Mouse (Mus musculus) layer of hippocampus, adult 11-12 months (tissue): ENCODE results near the gene Dazap1.

Experiments used
- DNase-seq: peaks from one replicate; pipeline ENCODE4 v3.0.0; 2022; ENCODE audit warnings: low spot score

Gene Dazap1

DNA sequence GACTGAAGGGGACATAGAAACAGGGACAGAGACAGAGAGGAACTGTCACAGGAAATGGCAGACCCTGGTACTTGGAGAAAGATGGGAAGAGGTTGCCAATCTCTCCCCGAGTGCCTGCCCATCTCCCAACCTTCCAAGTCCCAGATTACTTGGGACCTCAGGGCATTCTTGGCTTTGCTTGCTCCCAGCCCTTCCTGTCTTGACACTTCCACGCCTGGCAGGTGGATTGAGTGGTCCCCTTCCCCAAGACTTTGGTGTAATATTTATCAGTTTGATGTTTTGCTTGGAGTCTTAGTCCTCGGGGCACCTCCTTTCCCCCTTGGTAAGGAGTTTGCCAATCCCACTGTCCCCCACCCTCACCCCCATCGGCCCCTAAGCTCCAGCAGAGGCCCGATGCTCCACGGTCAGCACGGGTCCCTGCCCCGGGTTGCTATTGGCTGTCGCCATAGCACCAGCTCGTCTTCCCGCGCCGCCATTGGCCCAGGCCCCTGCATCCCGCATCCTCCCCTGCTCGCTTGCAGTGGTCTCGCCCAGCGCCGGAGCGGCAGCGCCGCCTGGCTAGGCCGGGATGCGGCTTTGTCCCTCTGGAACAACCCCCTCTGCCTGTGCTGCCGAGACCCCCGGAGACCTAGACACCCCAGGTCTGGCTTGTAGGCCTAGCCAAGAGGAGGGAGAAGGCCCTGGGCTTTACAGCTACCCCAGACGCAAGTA is 37.4 kb downstream of the Dazap1 start:
- peak; percentile 89 for DNase-seq

DNA sequence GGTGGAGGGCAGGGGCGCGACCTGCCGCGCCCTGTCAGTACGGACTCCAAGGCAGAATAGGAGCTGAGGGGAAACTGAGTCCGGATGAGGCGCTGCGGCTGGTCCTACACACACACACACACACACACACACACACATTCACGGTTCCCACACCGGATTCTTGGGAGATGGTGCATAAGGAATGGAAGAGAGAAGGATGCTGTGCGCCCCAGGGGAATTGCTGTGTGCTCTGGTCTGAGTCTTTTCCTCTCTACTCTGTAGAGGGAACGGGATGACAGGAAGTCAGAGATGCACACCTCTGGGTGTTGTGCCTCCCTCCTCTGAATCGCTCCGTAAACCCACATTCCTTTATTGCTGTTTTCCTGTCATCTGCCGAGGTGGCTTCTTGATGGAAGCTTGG is 38.0 kb downstream of the Dazap1 start:
- no peak for DNase-seq

DNA sequence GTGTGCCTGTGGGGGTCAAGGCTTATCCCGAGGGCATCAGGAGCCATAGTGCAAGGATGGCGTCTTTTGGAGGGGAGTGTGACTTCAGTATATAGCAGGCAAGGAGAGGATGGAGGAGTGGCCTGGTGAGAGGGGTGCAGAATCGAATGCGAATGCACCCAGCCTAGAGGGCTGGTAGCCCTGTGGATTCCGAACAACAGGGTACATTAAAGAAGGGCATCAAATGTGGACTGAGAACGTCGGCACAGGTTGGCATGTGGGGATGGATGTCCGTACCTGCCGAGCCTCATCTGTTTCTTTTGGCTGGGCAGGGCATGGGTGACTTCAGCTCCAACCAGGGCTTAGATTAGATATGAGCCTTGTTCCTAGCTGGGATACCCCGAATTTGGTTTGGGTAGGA is 38.5 kb downstream of the Dazap1 start:
- no peak for DNase-seq

DNA sequence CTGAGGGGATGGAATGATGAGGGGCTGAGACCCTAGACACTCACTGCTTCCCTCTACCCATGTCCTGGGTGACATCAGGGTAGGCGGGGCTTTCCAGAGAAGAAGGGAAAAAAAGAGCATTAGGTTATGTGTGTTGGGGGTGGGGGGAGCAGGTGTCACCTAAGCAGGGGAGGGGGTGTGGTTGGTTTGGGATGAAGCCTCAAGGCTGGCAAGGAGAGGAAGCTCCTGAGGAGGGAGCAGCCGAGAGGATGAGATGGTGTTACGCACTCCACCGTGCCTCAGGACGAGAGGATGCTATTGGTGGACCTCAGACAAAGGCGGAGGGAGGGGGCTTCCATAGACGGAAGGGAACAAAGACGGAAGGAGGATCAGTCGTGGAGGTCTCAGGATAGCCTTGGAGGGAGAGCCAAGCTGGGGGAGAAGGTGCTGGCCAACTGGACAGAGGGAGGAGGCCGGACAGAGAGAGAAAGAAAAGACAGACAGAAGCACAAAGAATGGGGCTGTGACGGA is 39.4 kb downstream of the Dazap1 start:
- no peak for DNase-seq

DNA sequence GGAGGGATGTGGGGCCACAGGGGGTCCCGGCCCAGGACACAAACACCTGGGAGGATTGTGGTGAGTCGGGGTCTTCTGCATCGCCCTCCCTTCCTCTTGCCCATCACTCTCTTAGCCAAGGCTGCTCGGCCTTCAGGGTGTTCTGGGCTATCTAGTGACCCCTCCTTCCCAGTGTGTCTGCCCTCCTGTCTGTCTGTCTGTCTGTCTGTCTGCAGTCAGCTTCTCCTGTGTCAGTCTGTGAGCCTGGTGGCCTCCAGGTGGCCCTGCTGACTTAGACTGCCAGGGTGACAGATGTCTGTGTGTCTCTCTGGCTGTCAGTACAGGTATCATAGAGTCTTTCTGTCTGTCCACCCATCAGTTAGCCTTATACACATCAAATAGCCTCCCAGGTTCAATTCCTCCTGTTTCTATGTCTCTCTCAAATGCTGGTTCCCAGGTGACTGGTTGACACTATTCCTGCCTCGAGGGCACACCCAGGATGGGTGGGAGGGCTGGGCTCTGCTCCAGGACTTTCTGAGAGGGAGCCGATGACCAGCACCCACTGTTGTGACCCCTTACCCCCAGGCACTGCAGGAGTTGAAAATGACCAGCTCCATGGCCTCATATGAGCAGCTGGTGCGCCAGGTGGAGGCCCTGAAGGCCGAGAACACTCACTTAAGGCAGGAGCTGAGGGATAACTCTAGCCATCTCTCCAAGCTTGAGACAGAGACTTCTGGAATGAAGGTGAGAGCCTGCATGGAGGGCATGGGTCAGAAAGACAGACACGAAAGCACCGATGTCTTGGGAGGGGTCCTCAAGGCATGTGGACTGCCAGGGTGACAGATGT is 40.2 kb downstream of the Dazap1 start:
- DNase-seq = no peak

DNA sequence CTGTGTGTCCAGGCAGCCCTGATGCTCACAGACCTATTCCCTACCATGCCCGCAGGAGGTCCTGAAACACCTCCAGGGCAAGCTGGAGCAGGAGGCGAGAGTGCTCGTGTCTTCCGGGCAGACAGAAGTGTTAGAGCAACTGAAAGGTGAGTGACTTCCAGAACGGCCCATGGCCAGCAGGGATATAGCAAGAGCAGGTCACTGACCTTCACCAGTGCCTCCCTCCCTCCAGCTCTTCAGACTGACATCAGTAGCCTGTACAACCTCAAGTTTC is 40.7 kb downstream of the Dazap1 start:
- no peak for DNase-seq

DNA sequence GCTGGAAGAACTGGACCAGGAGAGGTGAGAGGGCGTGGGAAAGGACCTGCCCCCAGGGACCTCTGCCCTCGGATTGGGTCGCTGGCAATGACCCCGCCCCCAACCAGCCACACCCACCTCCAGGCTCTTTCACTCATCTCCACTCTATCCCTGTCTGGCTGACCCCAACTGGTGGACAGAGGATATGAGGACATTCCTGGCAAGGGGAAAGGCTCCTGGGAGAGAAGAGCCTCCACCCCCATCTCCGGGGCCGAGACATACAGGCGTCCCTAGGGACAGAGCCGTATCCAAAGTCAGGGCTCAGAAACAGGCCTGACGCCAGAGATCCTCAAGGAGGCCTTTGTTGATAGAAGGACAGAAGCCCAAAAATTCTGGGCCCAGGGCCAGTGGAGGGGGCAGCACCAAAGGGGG is 41.2 kb downstream of the Dazap1 start:
- DNase-seq = peak; percentile 66

DNA sequence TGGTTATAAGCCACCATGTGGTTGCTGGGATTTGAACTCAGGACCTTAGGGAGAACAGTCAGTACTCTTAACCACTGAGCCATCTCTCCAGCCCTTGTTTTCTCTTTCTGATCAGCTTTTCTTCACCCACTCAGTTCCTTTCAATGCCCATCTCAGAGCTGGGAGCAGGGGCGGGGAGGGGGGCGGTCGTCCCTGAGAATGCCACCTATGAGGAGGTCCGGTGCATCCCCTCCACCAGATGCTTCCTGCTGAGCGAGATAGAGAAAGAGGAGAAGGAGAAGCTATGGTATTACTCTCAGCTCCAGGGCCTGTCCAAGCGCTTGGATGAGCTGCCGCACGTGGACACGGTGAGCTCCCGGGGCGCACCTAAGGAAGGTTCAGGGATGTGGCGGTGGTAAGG is 43.2 kb downstream of the Dazap1 start:
- no peak for DNase-seq

DNA sequence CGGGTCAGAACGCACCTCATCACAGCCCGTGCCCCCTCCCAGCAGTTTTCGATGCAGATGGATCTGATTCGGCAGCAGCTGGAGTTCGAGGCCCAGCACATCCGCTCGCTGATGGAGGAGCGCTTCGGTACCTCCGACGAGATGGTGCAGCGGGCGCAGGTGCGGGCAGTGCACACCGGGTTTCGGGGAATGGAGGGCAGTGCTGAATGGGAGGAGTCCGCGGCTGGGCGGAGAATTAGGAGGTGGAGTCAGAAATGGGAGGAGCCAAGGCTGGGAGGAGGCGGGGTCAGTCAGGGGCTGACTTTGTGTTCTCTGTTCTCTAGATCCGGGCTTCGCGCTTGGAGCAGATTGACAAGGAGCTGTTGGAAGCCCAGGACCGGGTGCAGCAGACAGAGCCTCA is 43.6 kb downstream of the Dazap1 start:
- DNase-seq = no peak

DNA sequence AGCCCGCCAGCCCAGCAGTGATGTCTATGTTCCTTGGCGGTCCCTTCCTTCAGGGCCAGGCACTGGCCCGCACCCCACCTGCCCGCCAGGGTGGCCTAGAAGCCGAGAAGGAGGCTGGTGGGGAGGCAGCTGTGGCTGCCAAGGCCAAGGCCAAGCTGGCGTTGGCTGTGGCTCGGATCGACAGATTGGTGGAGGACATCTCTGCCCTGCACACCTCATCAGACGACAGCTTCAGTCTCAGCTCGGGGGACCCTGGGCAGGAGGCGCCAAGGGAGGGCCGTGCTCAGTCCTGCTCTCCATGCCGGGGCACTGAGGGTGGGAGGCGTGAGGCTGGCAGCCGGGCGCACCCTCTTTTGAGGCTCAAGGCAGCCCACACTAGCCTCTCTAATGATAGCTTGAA is 50.3 kb downstream of the Dazap1 start:
- DNase-seq = no peak

DNA sequence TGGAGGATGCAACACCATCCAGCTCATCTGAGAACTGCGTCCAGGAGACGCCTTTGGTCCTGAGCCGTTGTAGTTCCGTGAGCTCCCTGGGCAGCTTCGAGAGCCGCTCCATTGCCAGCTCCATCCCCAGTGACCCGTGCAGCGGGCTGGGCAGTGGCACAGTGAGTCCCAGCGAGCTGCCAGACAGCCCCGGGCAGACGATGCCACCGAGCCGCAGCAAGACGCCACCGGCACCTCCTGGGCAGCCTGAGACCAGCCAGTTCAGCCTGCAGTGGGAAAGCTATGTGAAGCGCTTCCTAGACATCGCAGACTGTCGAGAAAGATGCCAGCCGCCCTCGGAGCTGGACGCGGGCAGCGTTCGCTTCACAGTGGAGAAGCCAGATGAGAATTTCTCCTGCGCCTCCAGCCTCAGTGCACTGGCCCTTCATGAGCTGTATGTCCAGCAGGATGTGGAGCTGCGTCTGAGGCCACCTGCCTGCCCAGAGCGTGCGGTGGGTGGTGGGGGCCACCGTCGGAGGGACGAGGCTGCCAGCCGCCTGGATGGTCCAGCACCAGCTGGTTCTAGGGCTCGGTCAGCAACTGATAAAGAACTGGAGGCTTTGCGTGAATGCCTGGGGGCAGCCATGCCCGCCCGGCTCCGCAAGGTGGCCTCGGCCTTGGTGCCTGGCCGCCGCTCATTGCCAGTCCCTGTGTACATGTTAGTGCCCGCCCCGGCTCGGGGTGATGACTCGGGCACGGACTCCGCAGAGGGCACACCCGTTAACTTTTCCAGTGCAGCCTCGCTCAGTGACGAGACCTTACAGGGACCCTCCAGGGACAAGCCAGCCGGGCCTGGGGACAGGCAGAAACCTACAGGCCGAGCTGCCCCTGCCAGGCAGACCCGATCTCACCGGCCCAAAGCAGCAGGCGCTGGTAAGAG is 51.6 kb downstream of the Dazap1 start:
- DNase-seq = no peak

DNA sequence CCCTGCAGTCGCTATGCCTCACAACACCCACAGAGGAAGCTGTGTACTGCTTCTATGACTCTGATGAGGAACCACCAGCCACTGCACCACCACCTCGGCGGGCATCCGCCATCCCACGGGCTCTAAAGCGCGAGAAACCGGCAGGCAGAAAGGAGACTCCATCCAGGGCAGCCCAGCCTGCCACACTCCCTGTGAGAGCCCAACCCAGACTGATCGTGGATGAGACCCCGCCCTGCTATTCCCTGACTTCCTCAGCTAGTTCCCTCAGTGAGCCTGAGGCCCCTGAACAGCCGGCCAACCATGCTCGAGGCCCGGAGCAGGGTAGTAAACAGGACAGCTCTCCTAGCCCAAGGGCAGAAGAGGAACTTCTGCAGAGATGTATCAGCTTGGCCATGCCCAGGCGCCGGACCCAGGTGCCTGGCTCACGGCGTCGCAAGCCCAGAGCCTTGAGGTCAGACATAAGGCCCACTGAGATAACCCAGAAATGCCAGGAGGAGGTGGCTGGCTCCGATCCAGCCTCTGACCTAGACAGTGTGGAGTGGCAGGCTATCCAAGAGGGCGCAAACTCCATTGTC is 52.4 kb downstream of the Dazap1 start:
- DNase-seq = no peak

DNA sequence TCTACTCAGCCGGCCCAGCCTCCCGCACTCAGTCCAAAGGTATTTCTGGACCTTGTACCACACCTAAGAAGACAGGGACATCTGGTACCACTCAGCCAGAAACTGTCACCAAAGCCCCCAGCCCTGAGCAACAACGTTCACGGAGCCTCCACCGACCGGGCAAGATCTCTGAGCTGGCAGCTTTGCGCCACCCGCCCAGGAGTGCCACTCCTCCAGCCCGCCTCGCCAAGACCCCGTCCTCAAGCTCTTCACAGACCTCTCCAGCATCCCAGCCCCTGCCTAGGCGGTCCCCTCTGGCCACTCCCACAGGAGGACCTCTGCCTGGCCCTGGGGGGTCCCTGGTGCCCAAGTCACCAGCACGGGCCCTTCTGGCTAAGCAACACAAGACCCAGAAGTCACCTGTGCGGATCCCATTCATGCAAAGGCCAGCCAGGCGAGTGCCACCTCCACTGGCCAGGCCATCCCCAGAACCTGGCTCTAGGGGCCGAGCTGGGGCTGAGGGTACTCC is 53.3 kb downstream of the Dazap1 start:
- no peak for DNase-seq

DNA sequence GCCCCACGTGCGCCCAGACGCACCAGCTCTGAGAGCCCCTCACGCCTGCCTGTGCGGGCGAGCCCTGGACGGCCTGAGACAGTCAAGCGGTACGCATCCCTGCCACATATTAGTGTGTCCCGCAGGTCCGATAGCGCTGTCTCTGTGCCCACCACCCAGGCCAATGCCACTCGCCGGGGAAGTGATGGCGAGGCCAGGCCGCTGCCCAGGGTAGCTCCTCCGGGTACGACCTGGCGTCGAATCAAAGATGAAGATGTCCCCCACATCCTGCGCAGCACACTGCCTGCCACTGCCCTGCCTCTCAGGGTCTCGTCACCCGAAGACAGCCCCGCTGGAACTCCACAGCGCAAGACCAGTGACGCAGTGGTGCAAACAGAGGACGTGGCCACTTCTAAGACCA is 54.0 kb downstream of the Dazap1 start:
- no peak for DNase-seq

DNA sequence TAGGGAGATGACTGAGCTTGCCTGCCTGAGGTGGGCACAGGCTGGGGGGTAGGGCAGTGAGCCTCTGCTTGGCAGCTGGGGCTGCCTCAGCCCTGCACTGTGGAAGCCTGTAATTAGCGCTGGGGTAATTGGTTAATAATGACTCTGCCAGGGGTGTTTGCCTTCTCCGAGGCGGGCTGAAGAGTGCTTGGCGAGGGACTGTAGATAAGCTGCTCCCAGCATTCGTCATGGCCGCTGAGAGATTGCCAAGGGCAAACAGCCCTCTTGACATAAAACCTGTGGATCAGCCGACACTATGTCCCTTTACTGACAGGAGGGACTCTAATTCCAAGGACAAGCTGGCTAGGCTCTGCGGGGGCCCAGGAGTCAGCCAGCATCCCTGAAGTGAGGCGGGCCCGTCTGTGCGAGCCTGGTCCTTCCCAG is 55.1 kb downstream of the Dazap1 start:
- no peak for DNase-seq

DNA sequence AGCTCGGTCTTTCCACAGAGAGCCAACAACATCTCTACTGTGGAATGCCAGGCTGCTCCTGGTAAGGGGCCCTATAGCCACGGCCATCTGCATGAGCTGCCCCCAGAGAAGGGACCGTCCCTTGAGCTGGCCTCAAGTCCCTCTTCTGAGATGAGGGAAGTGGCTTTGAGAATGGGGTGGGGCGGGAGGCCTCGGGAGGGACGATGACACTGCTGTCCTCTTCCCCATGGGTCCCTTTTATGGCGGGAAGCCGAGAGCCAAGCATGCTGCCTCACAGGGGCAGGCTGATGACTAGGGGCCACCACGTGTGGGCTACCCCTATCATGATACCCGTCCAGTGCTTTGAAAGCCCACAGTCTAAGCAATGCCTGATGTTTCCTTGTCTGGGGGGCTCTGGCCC is 55.7 kb downstream of the Dazap1 start:
- DNase-seq = no peak

DNA sequence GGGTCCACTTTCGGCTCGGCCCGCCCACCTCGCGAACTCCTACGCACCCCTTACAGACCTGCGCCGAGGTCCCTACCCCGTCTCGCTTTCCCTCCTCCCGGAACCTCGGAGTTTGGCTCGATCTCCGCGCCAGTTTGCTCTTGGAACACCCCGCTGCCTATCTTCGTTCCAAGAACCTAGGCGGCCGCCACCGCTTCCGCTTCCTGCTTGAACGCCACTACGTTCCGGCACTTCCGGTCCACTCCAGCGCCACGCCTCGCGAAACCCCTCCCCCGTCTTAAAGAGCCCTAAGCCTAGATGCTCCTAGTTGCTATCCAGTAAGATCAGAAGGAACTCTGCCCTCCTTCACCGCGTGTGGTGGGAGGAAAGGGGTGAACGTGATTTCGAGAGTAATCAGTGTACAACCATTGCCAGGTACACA is 59.1 kb downstream of the Dazap1 start, which contains the start of gene 2310011J03Rik:
TSS of gene 2310011J03Rik (minus strand) at position 198 of the 421 bp plus-strand sequence.
- peak; percentile 91 for DNase-seq

DNA sequence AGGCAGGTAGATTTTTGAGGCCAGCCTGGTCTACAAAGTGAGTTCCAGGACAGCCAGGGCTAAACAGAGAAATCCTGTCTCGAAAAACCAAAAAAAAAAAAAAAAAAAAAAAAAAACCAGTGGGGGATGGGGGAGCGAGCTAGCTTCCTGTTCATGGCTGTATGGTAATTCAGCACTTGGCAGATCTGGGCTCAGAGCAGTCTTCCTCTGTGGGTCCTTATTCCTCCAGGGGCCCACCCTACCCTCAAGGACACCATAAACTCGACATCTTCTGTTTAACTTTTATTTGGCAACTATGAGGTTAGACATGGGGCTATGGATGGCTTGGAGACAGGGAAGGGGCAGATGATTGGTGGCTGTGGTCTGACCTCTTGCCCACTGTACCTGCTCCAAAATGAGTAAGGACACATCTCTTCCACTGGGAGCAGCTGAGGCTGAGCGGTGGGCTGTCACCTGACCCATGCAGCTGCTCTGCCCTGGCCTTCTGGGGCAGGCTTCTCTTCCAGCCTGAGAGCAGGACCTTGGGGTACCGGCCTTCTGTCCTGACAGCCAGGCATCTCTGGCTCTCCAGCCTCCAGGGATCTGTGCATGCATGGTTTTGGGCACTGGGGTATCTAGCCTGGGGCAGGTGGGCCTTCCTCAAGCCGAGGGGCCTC is 59.9 kb downstream of the Dazap1 start:
- no peak for DNase-seq

DNA sequence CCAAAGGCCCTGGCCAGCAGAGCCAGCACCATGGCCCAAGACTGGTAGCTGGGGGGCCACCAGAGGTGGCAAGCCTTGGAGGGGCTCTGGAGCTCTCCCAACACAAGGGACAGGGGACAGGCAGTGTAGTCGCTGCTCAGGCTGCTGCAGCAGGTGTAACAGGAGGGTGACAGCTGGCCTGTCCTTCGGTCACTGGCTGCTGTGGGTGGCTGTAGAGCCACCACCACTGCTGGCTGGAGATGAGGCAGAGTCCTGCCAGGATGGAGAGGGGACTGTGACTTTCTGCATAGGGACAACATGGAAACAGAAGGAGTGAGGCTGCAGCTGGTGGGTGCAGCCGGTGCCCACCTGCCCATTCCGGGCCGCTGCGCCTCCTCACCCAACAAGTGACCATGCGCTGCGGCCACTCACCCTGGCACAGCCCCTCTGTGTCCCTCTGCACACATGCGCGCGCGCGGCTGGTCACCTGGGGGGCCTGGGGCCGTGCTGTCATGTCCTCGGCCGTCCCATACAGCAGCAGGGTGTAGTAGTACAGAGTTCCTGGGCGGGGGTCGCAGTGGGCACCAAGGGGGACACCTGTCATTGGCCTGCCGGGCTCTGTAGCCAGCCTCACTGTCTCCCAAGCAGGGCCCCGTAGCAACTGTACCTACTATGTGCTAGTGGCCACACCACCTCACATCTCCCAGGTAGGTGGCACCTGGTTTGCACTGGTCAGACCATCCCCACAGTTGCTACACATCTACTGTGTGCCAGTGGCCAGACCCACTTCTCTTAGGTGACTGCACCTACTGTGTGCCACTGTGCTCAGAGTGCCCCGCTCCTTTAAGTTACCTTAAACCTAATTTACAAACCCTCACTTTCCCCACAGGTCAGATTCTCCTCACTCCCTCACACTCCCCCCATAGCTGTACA is 60.6 kb downstream of the Dazap1 start:
- DNase-seq = no peak

DNA sequence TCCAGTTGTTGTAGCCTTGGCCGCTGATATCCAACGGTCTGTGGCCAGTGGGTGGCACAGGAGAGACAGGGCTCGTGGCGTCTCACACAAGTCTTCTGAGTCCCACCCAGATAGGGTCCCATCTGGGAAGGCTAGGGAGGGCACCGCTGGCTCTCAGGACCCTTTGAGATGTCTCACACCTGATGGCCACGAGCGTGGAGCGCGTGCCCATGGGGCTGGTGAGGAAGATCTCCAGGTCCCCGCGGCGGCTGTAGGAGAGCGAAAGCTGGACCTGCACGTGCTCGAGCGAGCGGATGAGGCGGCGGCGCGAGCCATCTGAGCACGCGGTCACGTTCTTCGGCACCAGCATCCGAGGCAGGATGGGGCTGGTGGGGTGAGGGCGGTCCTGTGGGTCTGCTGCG is 61.5 kb downstream of the Dazap1 start:
- DNase-seq = no peak
